Mouse (Mus musculus): ENCODE measurements around the gene Lemd2.
A peak's percentile ranks its signal among the peaks of the same experiment; 100 is the strongest.
"Not testable (repeated sequence)": the region's sequence is repeated elsewhere in the genome, so short reads cannot be mapped to it uniquely, and the experiment has no call there.

Gene Lemd2

DNA sequence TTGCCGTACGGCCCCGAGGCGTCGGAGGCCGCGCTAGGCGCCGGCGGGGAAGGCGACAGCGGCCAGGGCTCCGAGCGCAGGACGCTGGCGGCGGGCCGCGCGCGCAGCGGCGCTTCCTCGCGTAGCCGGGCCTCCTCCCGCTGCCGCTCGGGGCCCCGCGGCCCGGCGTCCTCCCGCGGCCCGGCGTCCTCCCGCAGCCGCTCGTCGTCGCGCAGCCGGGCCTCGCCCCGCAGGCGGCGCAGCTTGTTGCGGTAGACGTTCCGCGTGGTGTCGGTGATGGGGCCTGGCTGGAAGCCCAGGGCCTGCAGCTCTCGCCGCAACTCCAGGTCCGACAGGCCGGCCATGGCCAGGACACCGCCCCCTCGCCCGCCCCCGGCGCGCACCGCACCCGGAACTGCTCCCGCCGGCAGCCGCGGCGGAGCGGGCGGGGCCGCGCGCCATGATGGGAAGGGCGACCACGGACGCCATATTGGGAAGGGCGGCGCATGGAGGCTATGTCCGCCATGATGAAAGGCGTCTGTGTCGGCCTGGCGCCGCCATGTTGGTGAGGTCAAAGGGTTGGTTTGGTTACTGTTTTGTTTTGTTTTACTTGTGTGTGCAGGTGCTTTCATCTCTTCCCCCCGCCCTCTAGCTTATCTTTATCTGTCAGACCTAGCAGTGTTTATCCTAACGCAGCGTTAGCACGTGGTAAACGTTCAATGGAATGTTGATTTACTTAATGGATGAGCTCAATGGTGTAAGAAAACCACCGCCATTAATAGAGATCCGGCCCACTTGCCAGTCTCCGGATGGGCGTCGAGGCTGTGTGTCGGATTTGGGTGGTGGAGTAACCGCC is at the start of gene Lemd2:
Gene Lemd2, minus strand, starts transcription at position 395 of the 835 bp plus-strand sequence.
- DNase-seq (ENCODE audit: low spot score), result peak; percentile 95

GRCm38 (mm10) chr17:27251150-27251549 is 46.9 kb upstream of the Lemd2 start:
- no peak for DNase-seq (ENCODE audit: low spot score)

DNA sequence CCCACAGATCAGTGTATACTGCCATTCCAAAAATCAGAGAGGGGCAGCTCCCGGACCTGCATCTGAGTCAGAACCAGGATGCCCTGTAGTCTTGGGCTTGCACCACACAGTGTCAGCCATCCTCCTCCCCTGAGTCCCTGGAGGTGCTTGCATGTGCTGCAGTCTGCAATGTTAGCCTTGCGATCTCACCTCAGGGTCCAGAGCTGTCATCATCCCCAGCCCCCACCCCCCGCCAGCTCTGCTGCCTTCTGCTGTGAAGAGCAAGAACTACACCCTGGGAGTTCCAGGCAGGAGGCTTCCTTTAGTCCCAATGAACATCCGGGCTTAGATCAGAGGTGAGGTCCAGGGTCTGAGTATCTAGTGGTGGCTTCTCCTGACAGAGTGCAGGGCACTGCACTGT is 46.2 kb upstream of the Lemd2 start:
- DNase-seq (ENCODE audit: low spot score), result no peak

DNA sequence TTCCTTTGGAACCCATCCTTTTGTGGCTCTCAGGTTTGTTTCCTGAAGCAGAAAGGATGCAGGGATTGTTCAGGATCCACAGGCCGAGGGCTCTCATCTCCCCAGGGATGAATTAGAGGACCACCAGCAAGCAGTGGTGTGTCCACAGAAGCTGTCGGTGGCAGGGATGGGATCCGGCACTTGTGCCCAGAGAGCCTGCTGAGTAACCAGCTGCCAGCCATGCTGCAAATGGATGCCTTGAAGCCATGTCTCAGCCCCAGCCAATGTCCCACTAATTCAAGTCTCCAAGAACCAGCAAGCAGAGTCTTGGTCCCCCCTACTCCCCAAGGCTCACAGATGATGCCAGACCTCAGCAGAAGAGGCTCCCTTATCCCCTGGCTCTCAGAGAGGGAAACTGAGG is 44.8 kb upstream of the Lemd2 start:
- DNase-seq (ENCODE audit: low spot score), result no peak

DNA sequence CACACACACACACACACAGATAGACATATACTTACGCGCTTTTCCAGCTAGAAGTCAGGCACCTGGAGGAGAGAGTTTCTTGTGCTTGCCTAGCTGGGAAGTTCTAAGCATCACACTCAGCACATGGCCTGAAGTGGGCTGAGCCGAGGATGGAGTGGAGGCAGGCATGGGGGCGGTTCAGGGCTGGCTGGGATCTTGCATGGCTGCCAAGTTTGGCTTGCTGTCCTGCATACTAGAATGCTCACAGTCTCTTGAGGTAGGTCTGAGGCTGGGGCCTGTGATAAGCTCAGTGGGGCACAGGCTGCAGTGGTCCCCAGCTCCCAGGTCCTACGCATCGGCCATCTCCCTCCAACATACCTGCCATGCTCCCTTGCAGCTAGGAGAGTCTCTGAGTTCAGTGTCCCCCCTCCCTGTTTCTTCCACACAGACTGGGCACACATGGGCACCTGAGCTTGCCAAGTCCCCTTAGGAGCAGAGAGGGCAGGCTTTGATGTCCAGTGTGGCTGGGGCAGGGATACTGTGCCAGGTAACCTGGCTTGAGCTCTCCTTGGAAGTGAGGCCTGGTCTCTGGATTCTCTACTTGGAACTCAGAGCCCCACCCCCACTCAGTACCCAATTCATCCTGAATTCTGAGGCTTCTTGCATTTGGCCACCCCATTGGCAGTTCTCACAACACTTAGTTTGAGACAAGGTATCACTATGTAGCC is 43.6 kb upstream of the Lemd2 start:
- DNase-seq (ENCODE audit: low spot score), result no peak

GRCm38 (mm10) chr17:27245851-27246381 is 41.6 kb upstream of the Lemd2 start:
- DNase-seq (ENCODE audit: low spot score), result no peak

- no peak for DNase-seq (ENCODE audit: low spot score)
Observed at GRCm38 (mm10) chr17:27244912-27245311, 40.6 kb upstream of the Lemd2 start.

GRCm38 (mm10) chr17:27242194-27243189 is 38.2 kb upstream of the Lemd2 start:
- DNase-seq (ENCODE audit: low spot score), result peak; percentile 60

DNA sequence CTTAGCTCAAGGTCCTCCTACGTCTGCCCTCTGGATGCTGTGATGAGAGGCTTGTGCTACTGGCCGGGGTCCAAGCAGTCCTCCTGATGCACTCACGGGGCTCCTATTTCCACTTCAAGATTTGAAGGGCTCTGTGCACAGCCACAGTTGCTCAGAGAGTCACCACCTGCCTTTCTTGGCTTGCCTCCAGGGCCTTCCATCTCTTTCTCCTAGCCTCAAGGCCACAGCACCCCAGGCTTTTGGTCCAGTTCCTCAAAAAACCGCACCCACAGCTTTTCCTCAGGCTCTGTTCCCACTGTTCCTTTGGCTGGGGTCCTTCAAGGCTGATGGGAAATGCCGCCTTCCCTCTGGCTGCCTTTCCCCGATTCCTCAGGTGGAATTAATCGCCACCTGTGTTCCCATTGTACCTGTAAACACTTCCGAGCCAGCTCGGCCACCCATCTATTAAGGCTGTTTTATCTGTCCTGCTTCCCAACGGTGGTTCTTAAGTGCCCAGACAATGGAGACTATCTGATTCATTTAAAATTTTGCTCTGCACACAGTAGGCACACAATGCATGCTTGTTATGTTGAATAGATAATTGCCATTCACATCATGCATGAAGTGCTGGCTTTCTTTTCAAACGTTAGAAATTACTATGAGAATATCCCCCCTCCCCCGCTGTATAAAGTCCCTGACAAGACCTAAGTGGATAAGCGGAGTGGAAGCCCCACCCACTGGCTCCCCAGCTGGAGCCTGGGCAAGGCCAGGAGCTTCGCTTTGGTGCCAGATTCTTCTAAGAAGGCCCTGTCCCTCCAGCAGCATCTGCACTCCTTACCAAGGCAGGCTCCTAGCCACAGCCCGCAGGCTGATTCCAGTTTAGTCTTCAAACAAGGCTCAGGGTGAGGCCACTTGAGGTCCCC is 36.5 kb upstream of the Lemd2 start:
- peak; percentile 86 for DNase-seq (ENCODE audit: low spot score)

DNA sequence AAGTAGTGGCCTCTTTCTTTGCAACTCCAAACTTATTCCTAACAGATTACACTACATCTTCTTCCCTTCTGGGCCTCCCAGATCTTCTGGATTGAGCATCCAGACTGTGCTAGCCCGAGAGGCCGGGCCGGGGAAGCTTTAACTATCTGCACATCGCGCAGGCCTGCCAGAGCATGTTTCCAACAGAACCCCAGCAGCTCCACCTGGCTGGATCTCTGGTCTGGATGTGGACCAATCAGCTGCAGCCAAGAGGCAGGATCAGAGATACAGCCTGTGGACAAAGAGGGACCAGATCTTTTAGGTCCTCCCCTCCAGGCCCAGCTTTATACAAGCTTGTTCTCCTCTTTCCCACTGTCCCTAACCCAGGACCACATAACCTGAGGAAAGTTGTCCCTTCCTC is 35.7 kb upstream of the Lemd2 start:
- no peak for DNase-seq (ENCODE audit: low spot score)

DNA sequence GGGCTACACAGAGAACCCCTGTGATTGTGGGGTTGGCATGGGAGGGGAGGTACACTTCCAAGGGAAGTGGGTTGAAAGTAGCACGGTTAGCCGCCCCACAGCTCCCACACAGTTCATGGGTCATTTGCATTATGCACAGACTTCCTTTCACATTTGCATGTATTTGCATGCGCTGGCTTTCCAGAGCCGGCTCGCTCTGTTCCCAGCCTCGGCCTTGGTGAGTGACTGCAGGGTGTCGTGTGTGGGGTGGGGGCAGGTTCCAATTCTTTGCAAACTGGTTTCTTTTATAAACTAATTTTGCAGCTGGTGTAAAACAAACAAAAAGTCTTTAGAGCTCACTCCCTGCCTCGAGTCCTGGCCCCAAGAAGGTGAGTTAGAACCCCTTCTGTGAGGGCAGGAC is 34.4 kb upstream of the Lemd2 start:
- DNase-seq (ENCODE audit: low spot score), result no peak

DNA sequence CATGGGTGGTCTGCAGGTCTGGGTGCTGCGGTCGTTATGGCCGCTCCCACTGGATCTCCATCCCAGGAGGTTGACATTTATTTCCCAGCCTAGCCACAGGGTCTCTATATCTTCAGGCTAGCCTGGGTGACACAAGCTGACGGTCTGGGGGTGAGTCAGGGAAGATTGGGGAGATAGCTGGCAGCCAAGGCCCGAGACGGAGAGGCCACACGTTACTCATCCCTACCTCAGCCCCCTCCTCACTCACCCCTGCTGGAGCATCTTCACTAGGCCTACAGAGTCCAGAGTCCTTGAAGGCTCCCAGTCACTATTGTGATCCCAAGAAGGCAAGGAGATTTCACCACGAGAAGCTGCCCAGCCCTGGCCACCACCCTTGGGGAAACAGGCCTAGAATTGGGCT is 33.5 kb upstream of the Lemd2 start:
- no peak for DNase-seq (ENCODE audit: low spot score)

GRCm38 (mm10) chr17:27233298-27233697 is 29.0 kb upstream of the Lemd2 start:
- DNase-seq (ENCODE audit: low spot score), result no peak

- DNase-seq (ENCODE audit: low spot score), result no peak
Observed at GRCm38 (mm10) chr17:27232176-27232575, 27.9 kb upstream of the Lemd2 start.

- not testable (repeated sequence) for DNase-seq (ENCODE audit: low spot score)
Observed at GRCm38 (mm10) chr17:27231586-27231985, 27.3 kb upstream of the Lemd2 start.

DNA sequence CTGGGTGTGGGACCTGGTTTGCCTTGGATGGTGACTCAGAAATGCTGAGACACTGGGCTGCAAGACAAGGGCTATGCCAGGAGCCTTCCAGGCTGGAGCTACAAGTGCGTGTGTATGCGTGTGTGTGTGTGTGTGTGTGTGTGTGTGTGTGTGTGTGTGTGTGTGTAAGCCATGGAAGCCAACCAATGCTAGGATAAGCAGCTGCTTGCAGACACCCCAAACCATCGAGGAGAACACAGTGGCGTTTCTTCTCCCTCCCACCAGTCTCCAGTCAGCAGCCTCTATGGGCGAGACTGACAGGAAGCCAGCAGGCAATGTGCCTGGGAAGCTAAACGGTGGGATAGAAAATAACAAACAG is 26.9 kb upstream of the Lemd2 start:
- DNase-seq (ENCODE audit: low spot score), result no peak

- DNase-seq (ENCODE audit: low spot score), result no peak
Observed at GRCm38 (mm10) chr17:27230455-27231145, 26.3 kb upstream of the Lemd2 start.

DNA sequence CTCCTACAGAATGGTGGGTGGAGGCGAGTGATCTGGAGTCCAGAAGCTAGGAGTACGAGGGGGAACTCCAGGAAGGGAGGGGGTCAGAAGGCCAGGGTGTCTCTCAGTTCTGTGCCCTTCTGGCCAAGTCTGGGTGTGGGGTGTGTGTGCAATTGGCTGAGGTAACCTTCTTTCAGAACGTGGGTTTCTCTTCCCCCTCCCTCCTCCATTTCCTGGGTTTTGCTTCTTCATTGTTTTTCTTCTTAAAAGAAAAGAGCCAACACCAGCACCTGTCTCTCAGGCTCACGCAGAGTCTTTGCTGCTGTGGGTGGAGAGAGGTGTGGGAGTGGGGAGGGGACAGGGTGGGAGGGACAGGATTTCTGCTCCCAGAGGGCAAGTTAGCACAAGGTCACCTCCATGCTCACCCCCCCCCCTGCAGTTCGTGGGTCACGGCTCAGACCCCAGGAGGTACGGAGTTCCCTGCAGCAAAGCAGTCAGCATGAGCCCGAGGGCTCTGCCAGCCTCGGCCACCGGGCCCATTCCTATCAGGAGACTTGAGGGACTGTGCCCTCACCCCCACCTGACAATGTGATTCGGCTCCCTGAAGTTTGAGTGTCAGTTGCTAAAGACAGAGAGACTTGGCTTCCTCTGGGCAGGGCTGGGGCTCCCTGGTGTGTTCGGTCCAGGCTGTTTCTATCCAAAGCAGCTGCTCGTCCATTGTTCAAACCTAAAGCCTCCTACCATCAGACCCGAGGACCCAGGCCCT is 25.6 kb upstream of the Lemd2 start:
- no peak for DNase-seq (ENCODE audit: low spot score)

DNA sequence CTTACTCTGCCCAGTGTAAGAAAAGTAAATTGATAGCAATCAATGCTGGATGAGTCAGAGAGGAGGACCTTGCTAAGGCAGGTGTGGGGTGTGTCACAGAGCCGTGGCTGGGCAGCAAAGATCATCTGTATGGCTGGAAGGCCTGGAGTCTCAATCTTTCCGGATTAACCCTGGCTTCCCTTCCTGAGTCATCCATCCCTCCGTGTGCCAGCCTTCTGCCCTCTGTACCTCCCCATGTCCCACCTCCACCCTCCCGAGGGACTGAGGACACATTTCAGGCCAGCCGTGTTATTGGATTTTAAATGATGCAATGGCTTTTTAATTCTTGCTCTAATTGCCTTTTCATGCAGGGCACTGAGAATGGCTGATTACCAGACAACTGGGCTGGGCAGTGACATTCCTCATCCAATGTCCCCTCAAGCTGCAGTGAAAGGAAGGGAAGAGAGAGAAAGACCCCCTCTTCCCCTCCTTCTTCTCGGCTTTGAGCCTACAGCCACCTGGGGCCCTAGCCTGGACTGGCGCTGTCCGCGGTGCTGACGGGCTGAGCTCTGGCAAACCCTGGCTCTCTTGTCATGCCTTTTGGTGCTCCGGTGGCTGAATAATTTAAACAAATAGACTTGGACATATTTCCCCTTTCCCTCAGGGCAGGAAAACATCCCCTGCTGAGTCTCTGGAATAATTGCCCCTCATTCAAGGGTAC is 24.1 kb upstream of the Lemd2 start:
- DNase-seq (ENCODE audit: low spot score), result no peak

Data from ovary, adult 18-20 months (tissue).